In genomic region chr6:54485973-54486569, GRCm38 (mm10) we compare ENCODE assay signal across 10 mouse cellular contexts. TPM values are rescaled to one million over a fixed set of nuclear protein-coding genes. Genes with fewer than 3 reads are reported as not detected.
DNase-seq lines count a peak whose midpoint lies in the region; ATAC-seq lines count a peak whose summit lies in the region.
"Had no signal": no experiment of that assay in that cellular context is flagged by ENCODE, and none has a peak within 500 bp of the region (broad histone marks: within the 10 kb centered on the region; RNA-seq: fewer than 3 reads in every experiment).

No protein-coding gene starts in this region.

- H3K4me1 ChIP-seq in heart, embryonic 13.5 days: peaks cover 15% of the 10 kb centered on the region
- H3K4me1 ChIP-seq in hindbrain, embryonic 12.5 days: peaks cover 13% of the 10 kb centered on the region

- no peaks in the 10 kb centered on the region for H3K9me3 ChIP-seq in heart, embryonic 13.5 days
- H3K9me3 ChIP-seq in hindbrain, embryonic 12.5 days (replicated peaks): no peaks in the 10 kb centered on the region

- H3K9ac ChIP-seq in heart, embryonic 13.5 days: peak overlapping the region; percentile 71
- no peak overlapping the region for H3K9ac ChIP-seq in hindbrain, embryonic 12.5 days
- H3K9ac ChIP-seq: liver, embryonic 14.5 days had no signal

- peaks cover 4% of the 10 kb centered on the region; the same call in 1 of the 2 replicates for H3K27me3 ChIP-seq in heart, embryonic 13.5 days (replicated peaks)
- peaks cover 19% of the 10 kb centered on the region for H3K27me3 ChIP-seq in hindbrain, embryonic 12.5 days

- H3K36me3 ChIP-seq in heart, embryonic 13.5 days: peaks cover 27% of the 10 kb centered on the region
- H3K36me3 ChIP-seq in hindbrain, embryonic 12.5 days: 0 out of 2 replicates have a peak, but pooled peaks cover 2% of the 10 kb centered on the region

- WGBS in heart, embryonic 13.5 days: 26% methylated on average over 6 of the region's 6 CpGs
- 29% methylated on average over 6 of the region's 6 CpGs for WGBS in hindbrain, embryonic 12.5 days

- peak overlapping the region; percentile 71 for H3K4me2 ChIP-seq in heart, embryonic 13.5 days
- peak overlapping the region; percentile 57 for H3K4me2 ChIP-seq in hindbrain, embryonic 12.5 days (replicated peaks)

- peak overlapping the region; percentile 46 for H3K4me3 ChIP-seq in heart, embryonic 13.5 days
- H3K4me3 ChIP-seq in hindbrain, embryonic 12.5 days: peak overlapping the region; percentile 28; the same call in 1 of the 2 replicates

- ATAC-seq in heart, embryonic 13.5 days (ENCODE audit: extremely low read depth, insufficient number of reproducible peaks, low FRiP score, low TSS enrichment): no peak
- ATAC-seq in hindbrain, embryonic 12.5 days (ENCODE audit: low FRiP score): peak; percentile 14; the same call in 1 of the 2 replicates

- no peak for DNase-seq in heart, adult 11 months
- peak; percentile 17 for DNase-seq in R1 (ENCODE audit: low read depth, low spot score)
- peak; percentile 30 for DNase-seq in lung, postnatal 25 days (ENCODE audit: low spot score)
- DNase-seq in thymus, postnatal 25 days: no peak
- no peak for DNase-seq in left cerebral cortex, adult 11 months (ENCODE audit: low spot score)
- no peak for DNase-seq in gastrocnemius, postnatal 25 days
- DNase-seq: kidney, adult 18-20 months had no signal

- H3K27ac ChIP-seq in heart, embryonic 13.5 days (replicated peaks): no peak overlapping the region
- H3K27ac ChIP-seq in hindbrain, embryonic 12.5 days: no peak overlapping the region
- H3K27ac ChIP-seq: liver, embryonic 14.5 days had no signal

RNA-seq across cellular contexts. Expression of gene Wipf3, which starts 56.7 kb away (rescaled TPM):
- 4.4 and 4.5 TPM in 2 replicates for polyA plus RNA-seq in heart, embryonic 13.5 days (2015; fragmentation: Nextera tagmentation; extraction: Ambion mirVana)
- polyA plus RNA-seq in hindbrain, embryonic 12.5 days (2016; fragmentation: Nextera tagmentation; extraction: Ambion mirVana): 1.5 and 1.7 TPM in 2 replicates
- 10 to 100 TPM; 13.7 to 18.4 TPM for total RNA-seq in gastrocnemius, postnatal 25 days (2021)

Comparison
In these comparisons a context has a peak if more than half of its experiments do, and no peak if none do; other contexts are left out.
1. DNase-seq: peak in R1 (single experiment) and lung, postnatal 25 days (single experiment); none in heart, adult 11 months (single experiment), thymus, postnatal 25 days (single experiment), left cerebral cortex, adult 11 months (single experiment) and gastrocnemius, postnatal 25 days (single experiment).